Mouse (Mus musculus): Measurements from ENCODE around the gene Il17rb.
A peak's percentile ranks its signal among the peaks of the same experiment; 100 is the strongest.

The Il17rb gene

GRCm38 (mm10) chr14:30008733-30009575 is at the start of gene Il17rb, which contains the start of gene Chdh:
TSS of gene Il17rb (minus strand) at chr14:30008896.
TSS of gene Chdh (plus strand) at chr14:30009023.
- DNase-seq (ENCODE audit: low read depth, low spot score): peak; percentile 23

GRCm38 (mm10) chr14:30056031-30056766 is 47.5 kb upstream of the Il17rb start:
- DNase-seq (ENCODE audit: low read depth, low spot score): no peak

- DNase-seq (ENCODE audit: low read depth, low spot score): no peak
Measured at GRCm38 (mm10) chr14:30054922-30055321, 46.2 kb upstream of the Il17rb start.

DNA sequence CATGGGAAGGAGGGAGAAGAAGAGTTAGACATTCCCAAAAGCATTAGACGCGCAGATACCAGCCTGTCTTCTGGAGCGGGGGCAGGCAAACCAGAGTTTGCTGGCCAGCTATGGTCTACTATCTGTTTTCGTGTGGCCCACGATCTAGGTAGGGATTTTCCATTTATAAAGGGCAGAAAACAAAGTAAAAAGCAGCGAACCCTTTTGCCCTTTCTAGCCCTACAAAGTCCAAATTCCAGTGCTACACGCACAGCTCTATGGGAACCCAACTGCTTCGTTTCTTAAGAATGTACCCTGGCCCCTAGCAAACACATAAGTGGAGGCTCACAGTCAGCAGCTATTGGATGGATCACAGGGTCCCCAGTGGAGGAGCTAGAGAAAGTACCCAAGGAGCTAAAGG is 41.6 kb upstream of the Il17rb start:
- no peak for DNase-seq (ENCODE audit: low read depth, low spot score)

DNA sequence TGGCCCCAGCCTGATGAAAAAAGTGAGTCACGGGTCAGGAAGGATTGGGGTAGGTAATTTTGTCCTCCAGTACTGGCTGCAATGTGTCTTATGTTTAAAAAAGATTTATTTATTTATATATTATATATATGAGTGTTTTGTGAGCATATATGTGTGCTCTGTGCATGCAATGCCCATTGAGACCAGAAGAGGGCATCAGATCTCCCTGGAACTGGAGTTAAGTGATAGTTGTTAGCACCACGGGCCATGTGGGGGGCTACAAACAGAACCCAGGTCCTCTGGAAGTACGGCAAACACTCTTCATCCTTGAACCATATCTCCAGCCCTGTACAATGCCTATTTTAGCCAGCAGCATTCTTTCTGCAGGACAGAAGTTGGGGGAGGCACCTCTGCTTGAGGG is 39.4 kb upstream of the Il17rb start:
- no peak for DNase-seq (ENCODE audit: low read depth, low spot score)

- DNase-seq (ENCODE audit: low read depth, low spot score): no peak
Measured at GRCm38 (mm10) chr14:30046976-30047375, 38.3 kb upstream of the Il17rb start.

GRCm38 (mm10) chr14:30045704-30046220 is 37.1 kb upstream of the Il17rb start:
- no peak for DNase-seq (ENCODE audit: low read depth, low spot score)

DNA sequence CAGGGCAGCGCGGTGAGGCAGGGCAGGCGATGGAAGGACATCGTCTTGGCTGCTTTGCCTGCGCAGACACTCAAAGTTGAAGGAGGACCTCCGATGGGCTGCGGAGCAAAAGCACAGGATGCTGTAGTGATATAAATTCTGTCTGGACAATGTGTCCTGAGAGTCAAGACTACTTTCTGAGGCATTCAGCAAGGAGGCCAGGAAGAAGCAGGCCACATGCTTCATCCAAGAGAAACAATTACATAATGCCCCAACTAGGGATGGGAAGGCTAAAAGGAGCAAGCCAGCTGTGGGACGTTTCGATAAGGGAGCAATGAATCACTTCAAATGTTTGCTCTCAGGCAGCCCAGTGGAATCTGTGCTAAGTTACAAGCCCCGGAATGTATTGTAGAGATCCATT is 36.5 kb upstream of the Il17rb start:
- DNase-seq (ENCODE audit: low read depth, low spot score): no peak

DNA sequence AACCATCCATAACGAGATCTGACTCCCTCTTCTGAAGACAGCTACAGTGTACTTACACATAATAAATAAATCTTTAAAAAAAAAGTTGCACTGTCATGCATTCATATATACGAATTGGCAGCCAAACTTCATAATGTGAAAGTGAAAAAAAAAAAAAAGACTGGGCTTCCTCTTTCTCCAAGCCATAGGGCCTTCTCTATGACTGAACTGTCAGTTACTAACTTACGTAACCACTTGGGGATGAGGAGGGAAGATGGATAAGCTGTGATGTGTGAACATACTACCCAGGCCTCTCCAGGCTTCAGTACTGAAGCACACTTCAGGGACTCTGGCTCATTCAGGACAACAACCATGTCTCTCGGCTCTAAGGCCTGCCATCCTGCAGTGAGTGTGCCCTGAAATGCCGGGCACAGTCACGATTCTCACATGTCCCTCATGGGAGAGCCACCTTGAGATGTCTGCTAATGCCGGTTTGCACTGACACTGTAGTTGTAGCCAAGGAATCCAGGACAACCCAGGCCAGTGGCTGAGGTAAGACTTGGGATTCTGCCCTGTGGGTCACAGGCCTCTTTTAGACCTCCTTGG is 34.8 kb upstream of the Il17rb start:
- DNase-seq (ENCODE audit: low read depth, low spot score): no peak

GRCm38 (mm10) chr14:30041836-30042235 is 33.1 kb upstream of the Il17rb start:
- no peak for DNase-seq (ENCODE audit: low read depth, low spot score)

DNA sequence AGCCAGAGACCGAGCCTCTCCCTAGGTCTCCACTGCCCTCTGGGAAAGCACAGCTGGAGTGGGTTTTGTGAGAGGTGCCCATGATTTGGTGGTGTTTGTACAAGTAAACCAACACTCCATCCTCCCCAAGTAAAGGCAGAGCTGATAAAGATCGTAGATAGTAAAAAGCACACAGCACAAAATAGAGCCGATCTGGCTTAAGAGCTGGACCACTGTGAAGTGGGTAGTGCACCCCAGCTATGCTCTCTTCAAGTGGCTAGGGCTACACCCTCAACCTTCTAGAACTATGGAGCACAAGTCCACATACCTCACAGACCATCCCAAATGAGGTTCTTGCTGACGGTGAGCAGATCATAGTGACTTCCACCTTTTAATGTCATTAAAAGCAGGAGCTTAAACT is 30.7 kb upstream of the Il17rb start:
- no peak for DNase-seq (ENCODE audit: low read depth, low spot score)

DNA sequence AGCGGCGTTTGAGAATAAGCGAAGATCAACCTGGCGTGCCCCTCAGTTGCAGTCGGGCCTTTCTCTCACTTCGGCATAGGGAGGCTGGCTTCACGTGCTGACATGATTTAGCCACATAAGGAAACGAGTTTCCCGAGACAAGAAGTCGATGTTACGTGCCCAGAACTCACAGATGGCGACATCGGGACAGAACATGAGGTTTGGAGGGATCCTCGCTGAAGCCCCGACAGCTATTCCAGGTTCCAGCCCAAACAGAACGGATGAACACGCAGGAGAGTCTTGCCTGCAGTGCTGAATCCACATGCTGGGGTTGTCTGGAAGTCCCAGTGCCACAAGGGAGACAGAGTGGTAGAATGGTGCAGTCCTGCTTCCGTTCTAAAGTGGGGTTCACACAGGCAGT is 29.7 kb upstream of the Il17rb start:
- DNase-seq (ENCODE audit: low read depth, low spot score): no peak

- DNase-seq (ENCODE audit: low read depth, low spot score): no peak
Measured at GRCm38 (mm10) chr14:30033405-30033804, 24.7 kb upstream of the Il17rb start.

DNA sequence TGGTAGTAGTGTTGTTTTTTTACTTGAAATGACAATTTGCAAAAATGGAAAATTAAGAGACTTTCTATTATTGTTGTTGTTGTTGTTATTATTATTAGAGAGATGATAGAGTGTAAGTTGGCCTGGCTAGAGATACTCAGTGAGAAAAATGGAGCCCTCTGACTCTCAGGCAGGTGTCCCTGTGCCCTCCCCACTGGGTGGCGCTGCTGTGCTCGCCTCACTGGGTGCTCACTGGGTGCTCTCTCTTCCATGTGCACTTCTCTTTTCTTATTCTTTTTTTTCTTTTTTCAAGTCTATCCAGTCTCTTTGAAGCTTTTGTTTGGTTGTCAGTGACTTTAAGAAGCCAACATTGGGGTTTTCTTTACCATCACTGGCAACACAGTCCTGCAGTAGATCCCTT is 18.7 kb upstream of the Il17rb start:
- no peak for DNase-seq (ENCODE audit: low read depth, low spot score)

GRCm38 (mm10) chr14:30024387-30024786 is 15.7 kb upstream of the Il17rb start:
- no peak for DNase-seq (ENCODE audit: low read depth, low spot score)

GRCm38 (mm10) chr14:30022471-30022870 is 13.8 kb upstream of the Il17rb start:
- DNase-seq (ENCODE audit: low read depth, low spot score): no peak

DNA sequence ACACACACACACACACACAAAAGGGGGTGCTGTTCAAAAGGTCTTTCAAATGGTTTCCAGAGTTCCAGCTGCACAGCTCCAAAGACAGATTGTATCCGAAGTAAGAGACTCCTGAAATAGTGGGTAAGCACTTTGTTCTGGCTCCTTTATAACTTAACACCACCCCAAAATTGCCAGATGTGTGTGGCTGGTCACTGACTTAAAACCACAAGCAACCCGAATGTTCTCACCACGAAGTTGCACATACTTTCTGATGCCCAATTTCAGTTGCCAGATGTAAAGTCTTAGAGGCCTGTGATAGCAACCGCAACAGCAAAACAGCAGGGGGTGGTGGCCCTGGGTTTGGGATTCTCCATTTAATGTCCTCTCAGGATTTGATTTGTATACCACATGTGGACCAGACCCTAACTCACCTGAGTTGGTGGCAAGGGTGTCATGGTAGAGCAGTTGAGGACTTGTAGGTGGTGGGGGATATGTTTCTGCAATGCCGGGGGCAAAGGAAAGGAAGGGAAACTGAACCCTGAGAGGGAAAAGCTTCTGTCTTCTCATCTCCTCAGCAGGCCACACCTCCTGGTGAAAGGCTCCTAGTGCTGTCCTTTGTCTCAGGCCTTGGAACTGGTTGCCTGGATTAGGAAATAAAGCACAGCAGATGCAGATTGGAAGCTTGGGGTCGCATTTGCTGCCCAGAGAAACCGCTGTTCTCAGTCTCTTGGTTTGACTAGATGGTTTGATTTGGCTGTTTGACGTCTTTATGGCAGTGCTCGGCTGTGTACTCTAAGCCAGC is 11.3 kb upstream of the Il17rb start:
- no peak for DNase-seq (ENCODE audit: low read depth, low spot score)

- DNase-seq (ENCODE audit: low read depth, low spot score): no peak
Measured at GRCm38 (mm10) chr14:30019375-30019774, 10.7 kb upstream of the Il17rb start.

DNA sequence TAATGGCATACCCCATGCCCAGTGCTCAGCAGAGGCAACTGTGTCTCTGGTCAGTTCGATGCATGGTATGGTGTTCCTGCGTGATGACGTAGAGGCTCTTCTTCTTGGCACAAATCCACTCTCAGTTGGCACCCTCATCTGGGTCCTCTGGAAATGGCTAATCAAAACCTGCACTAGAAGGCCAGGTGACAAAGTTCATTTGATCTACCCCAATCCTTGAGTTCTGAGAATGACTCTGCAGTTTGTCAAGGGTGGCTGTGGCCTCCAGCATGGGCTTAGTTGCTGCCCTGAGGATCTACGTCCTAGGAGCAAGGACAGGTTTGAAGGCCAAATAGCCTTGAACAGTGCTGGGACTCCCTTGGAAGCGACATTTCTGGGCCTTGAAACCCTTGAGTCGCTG is 10.2 kb upstream of the Il17rb start:
- no peak for DNase-seq (ENCODE audit: low read depth, low spot score)

- DNase-seq (ENCODE audit: low read depth, low spot score): no peak
Measured at GRCm38 (mm10) chr14:30018463-30018801, 9.7 kb upstream of the Il17rb start.

DNA sequence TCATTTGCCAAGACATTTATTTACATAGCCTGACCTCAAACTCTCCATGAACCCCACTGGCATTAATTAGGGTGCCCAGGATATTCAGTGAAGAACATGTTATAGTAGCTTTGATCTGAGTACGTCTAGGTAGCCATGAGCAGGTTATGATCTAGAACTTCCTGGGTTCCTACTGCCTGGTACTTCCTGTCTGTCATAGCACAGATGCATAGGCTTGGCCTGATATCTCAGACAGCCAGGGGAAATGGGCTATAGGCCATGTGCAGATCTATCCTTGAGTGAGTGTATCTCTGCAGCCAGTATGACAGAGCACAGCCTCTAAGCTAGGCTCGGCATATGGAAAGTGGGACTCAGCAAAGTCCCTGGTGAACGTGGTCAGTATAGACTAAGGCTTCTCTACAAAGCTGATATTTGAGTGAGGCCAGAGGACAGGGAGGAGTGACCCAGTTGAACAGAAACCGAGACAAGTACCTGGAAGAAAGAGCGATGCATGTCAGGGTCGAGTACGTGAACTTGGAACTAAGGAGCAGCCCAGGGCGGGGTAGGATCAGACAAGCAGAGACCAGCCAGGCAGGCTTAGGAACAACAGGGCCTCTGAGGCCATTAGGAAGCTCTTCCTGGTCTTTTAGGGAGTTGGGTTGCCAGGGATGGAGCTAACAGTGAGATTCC is 9.2 kb upstream of the Il17rb start:
- DNase-seq (ENCODE audit: low read depth, low spot score): no peak

Measured in forelimb bud, embryonic 11.5 days (tissue).